Mouse (Mus musculus) megakaryocyte, embryonic 14.5 days (primary cell): ENCODE data around the gene Cct2. TPM values are rescaled to one million over a fixed set of nuclear protein-coding genes. Genes with fewer than 3 reads are reported as not detected.
A peak's percentile ranks its signal among the peaks of the same experiment; 100 is the strongest.

Source experiments
- H3K27me3 ChIP-seq: replicated peaks from 2 replicates; pipeline ENCODE3; 2012; ENCODE audit warnings: inconsistent platforms
- H3K36me3 ChIP-seq: replicated peaks from 2 replicates; pipeline ENCODE3; 2012; ENCODE audit warnings: low read length, inconsistent platforms, mixed read lengths
- H3K4me1 ChIP-seq: 2 replicates; pipeline ENCODE4 v1.6.1; 2012; ENCODE audit warnings: inconsistent platforms
- H3K4me3 ChIP-seq: replicated peaks from 2 replicates; pipeline ENCODE3; 2012; ENCODE audit warnings: moderate library complexity, mild to moderate bottlenecking, inconsistent platforms
- H3K9me3 ChIP-seq: 2 replicates; pipeline ENCODE4 v1.6.1; 2012; ENCODE audit warnings: inconsistent platforms
- FLI1 ChIP-seq: IDR thresholded peaks from 2 replicates; pipeline ENCODE4 v1.6.1; 2012; ENCODE audit warnings: low read length, inconsistent platforms, mixed read lengths
- GATA1 ChIP-seq: IDR thresholded peaks from 3 replicates; pipeline ENCODE4 v1.6.1; 2012; ENCODE audit warnings: mixed read lengths, low read length, inconsistent platforms, borderline replicate concordance
- polyA plus RNA-seq: library from polyadenylated mRNA; stranded (reverse); fragments of >175 nt; gene quantifications from 2 replicates; pipeline ENCODE4 v1.2.3, GENCODE M21; 2012; ENCODE audit warnings: low replicate concordance; ENCODE audit not compliant: insufficient read depth

The Cct2 gene
- polyA plus RNA-seq, result 3.6 and 19.1 TPM in 2 replicates

DNA sequence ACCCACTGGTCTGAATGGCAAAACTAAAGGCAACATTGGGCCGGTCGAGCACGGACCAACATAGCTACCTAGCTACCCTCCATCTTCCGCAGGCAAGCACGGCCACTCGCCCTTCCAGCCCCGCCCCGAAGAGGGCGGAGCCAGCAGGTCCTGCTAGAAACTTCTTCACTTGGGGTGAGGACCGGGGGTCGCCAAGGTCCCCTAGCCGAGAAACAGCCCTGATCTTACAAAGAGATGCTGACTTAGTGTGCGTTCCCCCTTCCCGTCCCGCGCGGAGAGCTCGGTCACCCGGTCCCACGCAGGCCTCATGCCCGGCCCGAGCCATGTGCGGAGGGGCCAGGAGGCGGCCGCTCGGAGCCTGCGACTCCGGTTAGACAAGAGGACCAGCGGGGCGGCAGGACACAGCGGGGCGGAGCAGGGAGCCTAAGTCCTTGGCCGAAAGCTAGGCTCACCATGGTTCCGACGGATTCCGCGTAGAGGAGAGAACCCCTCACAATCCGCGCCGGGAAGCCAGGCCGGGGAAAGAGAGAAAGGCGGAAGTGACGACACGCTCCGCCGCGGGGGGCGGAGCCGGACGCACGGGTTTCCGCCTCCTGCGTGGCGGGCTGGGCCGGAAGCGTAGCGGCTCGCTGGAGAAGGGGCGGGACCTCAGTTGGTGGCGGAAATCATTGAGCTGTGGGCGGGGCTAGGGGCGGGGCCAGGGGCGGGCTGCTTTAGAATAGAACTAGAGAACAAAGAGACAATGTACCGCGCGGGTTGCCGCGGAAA is at the start of gene Cct2:
Gene Cct2, minus strand, starts transcription at position 561 of the 768 bp plus-strand sequence.
- no peaks in the 10 kb centered on the region for H3K9me3 ChIP-seq
- peaks cover 38% of the 10 kb centered on the region for H3K36me3 ChIP-seq
- peaks cover 54% of the 10 kb centered on the region for H3K4me1 ChIP-seq
- no peaks in the 10 kb centered on the region for H3K27me3 ChIP-seq
- peak within 1 kb of the TSS; percentile 100 for H3K4me3 ChIP-seq
- peak; percentile 48; the same call in 1 of the 2 replicates for TF ChIP-seq FLI1
- no peak for TF ChIP-seq GATA1

DNA sequence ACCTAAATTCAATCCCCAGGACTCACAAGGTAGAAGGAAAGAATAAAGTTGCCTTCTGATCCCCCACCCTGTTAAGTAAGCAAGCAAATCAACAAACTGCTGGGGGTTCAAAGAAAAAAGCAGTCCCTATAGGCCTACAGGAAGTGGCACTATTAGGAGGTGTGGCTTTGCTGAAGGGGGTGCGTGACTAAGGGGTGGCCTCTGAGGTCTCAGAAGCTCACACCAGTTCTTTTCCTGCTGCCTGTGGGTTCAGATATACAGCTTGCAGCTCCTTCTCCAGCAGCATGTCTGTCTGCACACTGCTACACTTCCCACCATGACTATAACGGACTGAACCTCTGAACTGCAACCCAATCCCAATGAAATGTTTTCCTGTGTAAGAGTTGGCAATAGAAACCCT is 48.9 kb upstream of the Cct2 start:
- Histone ChIP-seq H3K4me1 (peaks cover 94% of the 10 kb centered on the region), H3K4me3 (peak overlapping the region; percentile 78)

DNA sequence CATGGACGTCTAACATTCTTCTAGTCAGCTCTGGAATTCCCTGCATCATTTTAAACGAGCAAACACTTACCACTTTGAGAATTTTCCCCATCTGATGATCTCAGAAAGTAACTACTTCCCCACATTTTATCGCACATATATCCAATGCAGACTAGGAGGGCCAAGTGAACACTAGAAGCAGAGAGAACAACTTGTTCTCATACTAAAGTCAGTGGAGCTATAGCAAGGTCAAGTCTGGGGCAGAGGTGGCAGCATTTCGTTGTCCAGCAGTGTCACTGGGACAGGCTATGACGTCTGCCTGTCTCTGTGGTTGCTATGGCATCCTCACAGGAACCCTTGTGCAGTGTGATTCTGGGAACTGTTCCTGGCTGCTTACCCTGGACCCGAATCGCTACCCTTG is 47.8 kb upstream of the Cct2 start:
- peaks cover 93% of the 10 kb centered on the region for H3K4me1 ChIP-seq
- H3K4me3 ChIP-seq, result peak overlapping the region; percentile 85
- H3K36me3 ChIP-seq, result peaks cover 19% of the 10 kb centered on the region
- H3K27me3 ChIP-seq, result no peaks in the 10 kb centered on the region
- TF ChIP-seq FLI1, result no peak
- TF ChIP-seq GATA1, result no peak
- no peaks in the 10 kb centered on the region for H3K9me3 ChIP-seq

More for the DNA sequence above, 48.9 kb upstream of the Cct2 start:
- Histone ChIP-seq H3K9me3 (no peaks in the 10 kb centered on the region), H3K36me3 (peaks cover 23% of the 10 kb centered on the region), H3K27me3 (no peaks in the 10 kb centered on the region)
- no peak for TF ChIP-seq GATA1
- no peak for TF ChIP-seq FLI1

DNA sequence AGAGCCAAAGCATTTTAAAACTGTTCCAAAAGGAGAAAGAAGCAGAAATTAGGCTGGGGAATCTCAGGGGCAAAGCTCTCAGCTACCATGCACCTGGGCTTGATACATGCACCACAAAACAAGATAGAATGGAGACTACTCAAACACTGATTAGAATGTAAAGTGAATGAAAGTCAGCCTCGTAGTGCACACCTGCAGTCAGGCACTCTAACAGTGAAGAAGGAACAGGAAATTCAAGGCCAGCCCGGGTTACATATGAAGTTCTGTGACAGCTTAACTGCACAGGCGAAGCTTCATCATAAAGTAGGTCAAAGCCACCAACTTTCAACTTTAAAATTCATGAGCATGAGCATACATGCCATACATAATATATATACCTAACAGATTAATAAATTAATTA is 46.7 kb upstream of the Cct2 start:
- Histone ChIP-seq H3K9me3 (no peaks in the 10 kb centered on the region), H3K36me3 (peaks cover 19% of the 10 kb centered on the region), H3K27me3 (no peaks in the 10 kb centered on the region), H3K4me1 (peaks cover 93% of the 10 kb centered on the region), H3K4me3 (no peak overlapping the region)
- no peak for TF ChIP-seq FLI1
- TF ChIP-seq GATA1, result no peak

DNA sequence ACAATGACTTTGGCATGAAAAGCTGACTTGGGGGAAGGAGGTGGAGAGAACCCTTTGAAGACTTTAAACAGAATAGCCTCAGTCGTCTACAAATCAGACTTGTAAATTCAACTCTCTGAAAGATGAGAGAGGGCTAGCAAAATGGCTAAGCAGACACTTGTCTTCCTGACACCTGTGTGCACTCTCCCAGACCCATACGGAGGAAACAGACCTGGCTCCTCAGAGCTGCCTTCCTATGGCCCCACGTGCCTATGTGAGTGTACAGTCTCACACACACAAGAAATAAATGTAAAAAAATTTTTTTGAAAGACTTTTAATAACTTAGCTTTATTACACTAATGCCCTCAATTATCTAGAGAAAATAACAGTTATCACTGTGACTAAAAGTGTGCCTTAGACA is 43.1 kb upstream of the Cct2 start:
- H3K9me3 ChIP-seq, result no peaks in the 10 kb centered on the region
- TF ChIP-seq FLI1, result no peak
- TF ChIP-seq GATA1, result no peak
- no peaks in the 10 kb centered on the region for H3K27me3 ChIP-seq
- peaks cover 93% of the 10 kb centered on the region for H3K4me1 ChIP-seq
- H3K4me3 ChIP-seq, result peak overlapping the region; percentile 82
- H3K36me3 ChIP-seq, result peaks cover 22% of the 10 kb centered on the region

DNA sequence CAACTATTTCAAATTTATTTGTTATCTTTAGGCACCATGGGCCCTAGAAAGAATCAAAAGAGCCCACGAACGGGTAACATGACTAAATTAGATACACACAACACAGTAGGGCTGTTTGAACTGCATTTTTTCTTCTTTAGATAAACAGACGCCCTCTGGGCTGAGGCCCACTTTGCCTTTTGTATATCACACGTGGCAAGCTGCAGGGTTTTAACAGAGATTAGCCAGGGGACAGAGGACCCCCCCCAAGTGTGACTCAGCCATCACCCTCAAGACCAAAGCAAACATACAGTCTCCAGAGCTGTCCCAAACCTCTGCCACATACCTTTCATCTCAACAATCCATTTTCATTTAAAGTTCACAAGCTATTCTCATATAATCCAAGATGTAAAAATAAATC is 42.6 kb upstream of the Cct2 start:
- H3K4me1 ChIP-seq, result peaks cover 88% of the 10 kb centered on the region
- peak overlapping the region; percentile 35 for H3K4me3 ChIP-seq
- no peaks in the 10 kb centered on the region for H3K9me3 ChIP-seq
- TF ChIP-seq FLI1, result no peak
- TF ChIP-seq GATA1, result no peak
- H3K36me3 ChIP-seq, result peaks cover 22% of the 10 kb centered on the region
- H3K27me3 ChIP-seq, result no peaks in the 10 kb centered on the region

DNA sequence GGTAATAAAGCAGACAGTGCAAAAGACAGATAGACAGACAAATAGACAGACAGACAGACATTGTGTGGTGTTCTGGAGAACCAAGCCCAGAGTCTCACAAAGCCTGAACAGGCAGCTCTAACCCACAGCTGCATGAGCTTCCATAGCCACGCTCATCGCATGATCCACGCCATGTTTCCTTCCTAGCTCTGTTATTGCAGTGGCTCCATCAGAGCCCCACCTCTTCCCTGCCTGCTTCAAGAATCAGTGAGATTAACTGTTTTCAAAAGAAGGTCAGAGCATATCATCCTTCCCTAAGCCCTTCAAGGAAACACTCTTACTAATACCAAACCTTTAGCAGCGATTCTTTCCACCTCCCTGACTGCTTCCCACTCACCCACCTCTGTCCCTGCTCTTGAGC is 41.4 kb upstream of the Cct2 start:
- Histone ChIP-seq H3K4me3 (peak overlapping the region; percentile 88), H3K36me3 (peaks cover 26% of the 10 kb centered on the region), H3K27me3 (no peaks in the 10 kb centered on the region), H3K4me1 (peaks cover 81% of the 10 kb centered on the region), H3K9me3 (no peaks in the 10 kb centered on the region)
- TF ChIP-seq GATA1 (no peak), FLI1 (no peak)

DNA sequence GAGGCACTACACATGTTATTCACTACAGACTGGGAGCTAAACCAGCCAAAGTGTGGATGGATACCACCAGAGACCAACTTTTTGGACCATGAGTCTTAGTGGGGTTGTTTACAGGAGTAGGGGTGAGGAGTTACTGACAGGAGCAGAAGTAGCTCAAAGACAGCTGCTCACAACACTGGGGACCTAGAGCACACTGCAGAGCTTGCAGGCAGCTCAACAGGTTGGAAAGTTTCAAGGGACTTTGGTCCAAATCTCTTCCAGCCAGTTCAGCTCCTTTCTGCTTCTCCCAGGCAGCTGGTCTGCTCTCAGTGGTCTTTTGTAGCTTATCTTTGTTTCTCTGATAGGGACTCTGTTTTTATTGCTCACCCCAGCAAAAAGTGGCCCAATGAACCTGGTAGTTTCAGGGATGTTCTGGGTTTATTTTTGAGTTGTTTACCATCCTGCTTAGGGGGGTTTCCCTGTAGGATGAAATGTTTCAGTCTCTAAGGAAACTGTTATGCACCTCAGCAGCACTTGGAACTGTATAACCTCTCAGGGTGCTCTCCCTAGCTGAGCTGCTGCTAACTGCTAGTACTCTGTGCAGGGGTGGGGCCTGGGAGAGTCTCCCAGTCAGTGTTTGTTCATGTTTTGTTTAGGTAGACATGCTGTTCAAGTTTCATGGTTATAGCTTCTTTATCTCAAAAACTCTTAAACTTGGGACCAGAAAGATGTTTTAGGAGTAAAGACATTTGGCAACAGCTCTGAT is 40.4 kb upstream of the Cct2 start:
- TF ChIP-seq FLI1 (no peak), GATA1 (no peak)
- peaks cover 81% of the 10 kb centered on the region for H3K4me1 ChIP-seq
- peaks cover 26% of the 10 kb centered on the region for H3K36me3 ChIP-seq
- H3K27me3 ChIP-seq, result no peaks in the 10 kb centered on the region
- H3K9me3 ChIP-seq, result no peaks in the 10 kb centered on the region
- H3K4me3 ChIP-seq, result peak overlapping the region; percentile 60

DNA sequence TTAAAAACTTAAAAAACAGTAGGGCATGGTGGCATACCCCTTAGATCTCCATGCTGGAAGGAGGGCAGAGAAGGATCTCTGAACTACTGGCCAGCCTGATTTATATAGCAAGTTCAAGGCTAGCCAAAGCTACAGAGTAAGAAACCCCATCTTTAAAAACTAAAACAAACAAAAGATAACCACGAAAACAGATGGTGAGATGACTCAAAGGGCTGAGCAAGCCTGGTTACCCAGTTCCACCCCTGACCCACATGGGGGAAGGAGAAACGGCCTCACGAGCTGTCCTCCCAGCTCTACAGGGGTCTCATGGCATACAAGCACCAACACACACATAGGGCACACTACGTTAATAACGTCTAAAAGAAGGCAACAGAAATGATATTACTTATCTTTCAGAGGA is 36.6 kb upstream of the Cct2 start:
- Histone ChIP-seq H3K9me3 (no peaks in the 10 kb centered on the region), H3K36me3 (peaks cover 50% of the 10 kb centered on the region), H3K4me3 (no peak overlapping the region), H3K27me3 (no peaks in the 10 kb centered on the region), H3K4me1 (peaks cover 77% of the 10 kb centered on the region)
- TF ChIP-seq GATA1 (no peak), FLI1 (no peak)

DNA sequence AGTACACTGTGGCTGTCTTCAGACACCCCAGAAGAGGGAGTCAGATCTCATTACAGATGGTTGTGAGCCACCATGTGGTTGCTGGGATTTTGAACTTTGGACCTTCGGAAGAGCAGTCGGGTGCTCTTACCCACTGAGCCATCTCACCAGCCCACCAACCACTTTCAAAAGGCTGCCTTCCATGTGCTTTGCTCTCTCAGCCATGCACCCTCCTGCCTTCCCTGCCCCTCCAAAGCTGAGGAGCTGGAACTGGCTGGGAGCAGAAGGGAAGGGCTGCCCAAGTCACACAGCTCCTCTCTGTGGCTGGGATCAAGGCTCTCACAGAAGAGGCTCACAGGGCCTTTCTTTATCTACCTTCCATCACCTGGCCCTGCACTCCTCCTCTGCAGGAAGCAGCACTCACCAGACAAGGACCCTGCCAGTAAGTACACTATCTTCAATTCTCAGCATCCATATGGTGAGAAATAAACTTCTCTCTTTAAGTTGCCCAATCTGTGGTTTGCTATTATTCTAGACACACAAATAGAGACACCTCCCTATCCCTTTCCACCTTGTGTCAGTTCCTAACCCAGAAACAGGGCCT is 33.6 kb upstream of the Cct2 start:
- TF ChIP-seq FLI1 (no peak), GATA1 (no peak)
- H3K4me3 ChIP-seq, result no peak overlapping the region
- no peaks in the 10 kb centered on the region for H3K9me3 ChIP-seq
- no peaks in the 10 kb centered on the region for H3K27me3 ChIP-seq
- peaks cover 75% of the 10 kb centered on the region for H3K4me1 ChIP-seq
- peaks cover 71% of the 10 kb centered on the region for H3K36me3 ChIP-seq

DNA sequence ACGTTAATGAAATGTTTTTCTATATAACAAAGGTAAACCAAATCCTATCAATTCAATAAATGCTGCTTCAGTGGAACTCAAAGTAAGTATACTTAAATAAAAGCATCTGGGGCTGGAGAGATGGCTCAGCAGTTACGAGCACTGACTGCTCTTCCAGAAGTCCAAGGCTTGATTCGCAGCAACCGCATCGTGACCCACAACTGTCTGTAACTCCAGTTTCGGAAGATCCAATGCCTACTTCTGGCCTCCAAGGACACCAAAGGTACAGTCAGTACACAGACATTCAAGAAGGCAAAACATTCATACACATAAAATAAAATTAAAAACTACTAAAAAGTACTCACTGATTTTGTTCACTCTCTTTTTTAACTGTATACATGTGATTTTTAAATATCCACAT is 32.5 kb upstream of the Cct2 start:
- Histone ChIP-seq H3K4me1 (peaks cover 81% of the 10 kb centered on the region), H3K4me3 (no peak overlapping the region), H3K27me3 (no peaks in the 10 kb centered on the region), H3K9me3 (no peaks in the 10 kb centered on the region), H3K36me3 (peaks cover 76% of the 10 kb centered on the region)
- no peak for TF ChIP-seq GATA1
- TF ChIP-seq FLI1, result no peak
